Mouse (Mus musculus) lung, postnatal 0 days (tissue): ENCODE data around the gene Hoxb5.

Source experiments
- CTCF ChIP-seq: IDR thresholded peaks from 2 replicates; pipeline ENCODE4 v1.5.1; 2016; ENCODE audit warnings: antibody characterized with exemption, mild to moderate bottlenecking
- EP300 ChIP-seq: IDR thresholded peaks from 2 replicates; pipeline ENCODE4 v1.6.1; 2016; ENCODE audit warnings: antibody characterized with exemption, mild to moderate bottlenecking, control low read depth

- TF ChIP-seq CTCF (no peak), EP300 (no peak)
Observed at GRCm38 (mm10) chr11:96351312-96351711, 48.2 kb downstream of the Hoxb5 start.
